Mouse (Mus musculus) left cerebral cortex, postnatal 14 days (tissue): ENCODE results near the gene Trpc7. TPM values are rescaled to one million over a fixed set of nuclear protein-coding genes. Genes with fewer than 3 reads are reported as not detected.

Experiments used
- DNase-seq, 2 experiments: peaks; one replicate each; pipeline ENCODE4 v3.0.0; 2021 to 2022; ENCODE audit warnings: low spot score in 2 of 2, mixed read lengths in 1 of 2
- intact Hi-C: fragments of 180-260 bp; cut with DNase I; formaldehyde crosslinking; loops from one replicate; pipeline ENCODE4 v1.15.1; 2025
- total RNA-seq, 2 experiments: library from RNA; stranded (reverse); gene quantifications; 2 replicates each; pipeline ENCODE4 v1.2.3; 2021

The Trpc7 gene
- total RNA-seq, 2 experiments from 2014 or later: 2.1 to 2.8 TPM

GRCm38 (mm10) chr13:56797459-56797858 is 98.3 kb downstream of the Trpc7 start:
- DNase-seq: no peak
- intact Hi-C loops: no loop called here

GRCm38 (mm10) chr13:56795501-56795900 is 100.3 kb downstream of the Trpc7 start:
- DNase-seq: no peak

GRCm38 (mm10) chr13:56794441-56794840 is 101.4 kb downstream of the Trpc7 start:
- DNase-seq: no peak
- intact Hi-C loops: no loop called here

More at GRCm38 (mm10) chr13:56795501-56795900, 100.3 kb downstream of the Trpc7 start:
- intact Hi-C loops: no loop called here

- DNase-seq: no peak
- intact Hi-C loops: no loop called here
Measured at GRCm38 (mm10) chr13:56792844-56793243, 102.9 kb downstream of the Trpc7 start.

DNA sequence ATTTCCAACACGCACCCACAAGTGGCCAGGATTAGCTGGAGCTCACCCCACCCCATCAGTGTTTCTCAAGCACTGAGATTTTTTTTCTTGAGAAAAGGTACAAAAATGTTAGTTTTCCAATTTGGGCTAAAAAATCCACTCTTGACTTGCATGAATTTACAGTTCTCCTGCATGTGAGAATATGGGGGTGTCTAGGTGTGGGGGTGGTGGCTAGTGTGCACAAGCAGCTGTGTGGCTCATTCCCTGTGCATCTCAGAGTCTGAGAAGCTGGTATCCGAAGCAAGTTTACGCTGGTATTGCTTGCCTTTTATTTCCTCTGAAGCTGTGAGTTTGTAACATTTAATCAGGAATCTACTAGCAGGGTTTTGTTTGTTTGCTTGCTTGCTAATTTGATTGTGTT is 105.1 kb downstream of the Trpc7 start:
- intact Hi-C loops: no loop called here

DNA sequence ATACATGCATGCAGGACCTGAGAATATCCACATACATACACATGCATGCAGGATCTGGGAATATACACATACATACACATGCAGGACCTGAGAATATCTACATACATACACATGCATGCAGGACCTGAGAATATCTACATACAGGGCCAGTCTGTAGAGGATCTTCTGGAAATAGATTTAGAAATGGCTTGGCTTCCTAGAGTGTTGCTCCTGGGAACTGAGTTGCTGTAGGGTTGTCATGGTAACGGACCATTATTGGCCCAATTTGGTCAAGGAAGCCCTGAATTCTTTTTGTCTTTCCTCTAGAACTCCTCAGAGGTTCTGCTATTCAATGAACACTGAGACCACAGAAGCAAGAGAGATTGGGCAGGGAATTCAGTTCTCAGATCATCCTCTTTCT is 113.2 kb downstream of the Trpc7 start:
- DNase-seq: peak; percentile 61 to 86
- intact Hi-C loops: no loop called here

More for the DNA sequence above, 105.1 kb downstream of the Trpc7 start:
- DNase-seq: peak; percentile 45 to 57

- intact Hi-C loops: no loop called here
Measured at GRCm38 (mm10) chr13:56781697-56782096, 114.1 kb downstream of the Trpc7 start.

DNA sequence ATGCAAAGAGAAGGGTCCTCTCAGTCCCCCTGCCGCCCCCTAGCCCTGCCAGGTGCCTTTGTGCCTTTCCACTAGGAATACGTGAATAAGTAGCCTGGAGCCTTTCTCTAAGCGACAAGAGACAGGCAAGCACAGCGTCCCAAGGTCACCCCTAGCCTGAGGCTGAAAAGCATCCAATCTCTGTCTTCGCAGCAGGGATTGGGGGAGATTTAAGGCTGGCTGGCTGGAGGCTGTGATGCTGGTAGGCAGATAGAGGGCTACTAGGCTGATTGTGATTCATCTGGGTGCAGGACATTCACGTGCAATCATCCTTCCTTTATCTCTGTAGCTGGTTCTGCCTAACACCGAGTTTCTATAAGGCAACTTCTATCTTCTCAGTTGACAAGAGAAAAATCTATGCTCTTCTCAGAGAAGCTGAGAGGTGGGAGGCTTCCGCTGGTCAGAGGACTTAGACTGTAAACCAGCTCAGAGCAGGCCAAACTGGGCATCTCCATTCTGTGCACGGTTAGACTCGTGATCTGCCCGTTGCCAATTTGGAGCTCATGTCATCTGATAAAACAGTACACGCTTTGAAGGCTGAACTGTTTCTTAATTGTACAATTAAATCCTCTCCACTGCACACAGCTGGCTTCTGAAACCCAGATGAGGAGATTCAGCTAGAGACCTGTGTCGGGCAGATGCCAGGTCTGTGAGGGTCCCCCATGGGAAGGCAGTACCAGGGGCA is 114.9 kb downstream of the Trpc7 start:
- peak in 1 of 2 experiments; percentile 40 for DNase-seq
- intact Hi-C loops: no loop called here

More at GRCm38 (mm10) chr13:56781697-56782096, 114.1 kb downstream of the Trpc7 start:
- DNase-seq: peak; percentile 42 to 68

DNA sequence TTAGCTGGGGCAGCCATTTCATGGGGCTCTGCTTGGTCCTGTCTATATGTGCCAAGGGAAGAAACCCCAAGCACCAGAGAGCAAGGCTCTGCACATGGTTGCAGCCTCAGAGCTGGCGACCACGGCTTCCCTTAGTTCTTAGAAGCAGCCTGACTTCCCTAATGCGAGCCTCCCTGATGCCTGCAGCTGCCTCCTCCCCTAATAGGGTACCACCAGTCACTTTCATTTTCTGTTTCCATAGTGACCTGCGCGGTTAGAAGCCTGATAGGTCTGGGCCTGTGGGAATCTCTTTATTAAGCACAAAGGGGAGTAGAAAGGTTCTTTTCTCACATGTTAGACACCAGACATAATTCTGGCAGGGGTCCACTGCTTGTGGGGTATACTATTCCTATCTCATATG is 121.5 kb downstream of the Trpc7 start:
- intact Hi-C loops: no loop called here
- DNase-seq: no peak

GRCm38 (mm10) chr13:56773262-56773870 is 122.4 kb downstream of the Trpc7 start:
- DNase-seq: no peak
- intact Hi-C loops: no loop called here

DNA sequence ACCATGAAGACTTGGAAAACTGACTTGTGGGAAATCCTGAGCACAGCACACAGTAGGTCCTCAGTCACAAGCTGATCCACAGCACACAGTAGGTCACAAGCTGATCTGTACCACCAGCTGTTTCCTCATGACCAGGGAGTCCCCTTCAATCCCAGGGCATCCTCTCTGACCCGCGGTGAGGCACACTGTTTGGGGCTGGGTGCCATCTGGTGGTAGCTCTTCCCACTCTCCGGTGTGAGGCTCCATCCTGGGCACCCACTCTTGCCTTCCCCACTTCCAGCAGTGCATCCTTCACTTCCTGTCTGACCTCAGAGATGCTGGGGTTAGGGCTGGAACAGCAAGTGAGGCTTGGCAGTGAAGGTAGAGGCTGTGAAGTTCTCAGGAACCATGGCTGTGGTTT is 123.2 kb downstream of the Trpc7 start:
- intact Hi-C loops: no loop called here
- no peak for DNase-seq

DNA sequence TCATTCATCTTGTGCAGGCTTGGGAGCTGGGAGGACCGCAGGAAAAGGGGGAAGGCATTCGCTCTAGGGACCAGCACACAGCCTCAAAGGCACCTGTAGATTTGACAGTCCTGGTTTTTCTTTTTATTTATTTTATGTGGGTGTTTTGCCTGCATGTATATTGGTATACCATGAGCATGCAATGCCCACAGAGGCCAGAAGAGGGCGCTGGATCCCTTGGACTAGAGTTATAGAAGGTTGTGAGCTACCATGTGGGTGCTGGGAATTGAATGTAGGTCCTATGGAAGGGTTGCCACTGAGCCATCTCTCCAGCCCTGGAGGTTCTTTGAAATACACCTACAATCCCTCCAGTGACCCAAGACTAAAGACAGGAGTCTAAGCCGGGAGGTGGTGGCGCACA is 125.0 kb downstream of the Trpc7 start:
- DNase-seq: no peak
- intact Hi-C loops: no loop called here

GRCm38 (mm10) chr13:56770136-56770578 is 125.6 kb downstream of the Trpc7 start:
- DNase-seq: no peak
- intact Hi-C loops: no loop called here

- intact Hi-C loops: no loop called here
- no peak for DNase-seq
Measured at GRCm38 (mm10) chr13:56769431-56769830, 126.4 kb downstream of the Trpc7 start.

DNA sequence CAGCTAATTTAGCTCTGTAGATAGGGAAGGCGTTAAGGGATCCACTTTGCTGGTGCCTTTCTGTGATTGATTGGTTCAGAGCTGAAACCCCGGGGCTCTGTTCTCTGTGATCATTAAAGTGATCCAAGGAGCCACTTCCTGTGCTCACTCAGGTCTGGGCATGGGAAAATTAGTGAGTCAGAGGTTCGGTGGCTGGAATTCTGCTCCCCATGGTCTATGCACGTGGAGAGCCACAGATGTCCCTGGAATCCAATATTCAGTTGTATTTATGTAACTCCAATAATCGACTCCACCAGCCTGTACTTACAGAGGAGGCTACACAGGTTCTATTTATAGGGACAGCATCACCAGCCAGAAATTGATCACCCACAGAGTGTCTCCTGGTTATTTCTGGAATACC is 129.6 kb downstream of the Trpc7 start:
- intact Hi-C loops: no loop called here
- DNase-seq: no peak

DNA sequence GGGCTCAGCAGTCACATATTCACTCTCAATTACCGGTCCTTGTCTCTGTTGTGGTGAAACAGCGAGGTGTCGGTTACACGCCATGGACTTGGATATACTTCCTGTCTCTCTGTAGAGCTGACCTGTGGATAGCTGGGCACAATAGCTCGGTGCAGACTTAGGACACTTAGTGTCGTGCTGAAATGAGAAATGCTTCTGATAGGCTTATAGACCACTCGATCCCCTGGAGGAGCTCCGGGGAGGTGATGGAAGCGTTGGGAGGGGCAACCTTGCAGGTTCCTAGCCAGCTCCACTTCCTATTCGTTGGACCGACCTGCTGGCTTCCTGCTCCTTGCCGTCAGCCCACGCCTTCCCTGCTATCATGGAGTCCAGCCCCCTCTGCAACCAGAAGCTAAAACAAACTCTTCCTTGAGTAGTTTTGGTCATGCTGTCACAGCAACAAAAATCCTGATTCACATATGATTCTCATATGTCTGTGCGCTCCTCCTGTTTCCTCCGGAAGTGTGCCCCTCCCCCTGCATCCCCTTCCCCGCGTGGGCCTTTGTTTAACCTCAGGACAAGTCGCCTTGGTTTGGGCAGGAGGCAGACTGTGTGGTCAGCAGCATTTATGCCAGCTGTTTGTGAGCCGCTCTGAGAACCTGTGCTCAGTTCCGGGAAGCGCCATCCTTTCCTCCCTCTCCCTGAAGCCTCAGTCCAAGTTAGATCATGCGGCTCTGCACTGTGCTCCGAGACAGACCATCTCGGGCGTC is 130.3 kb downstream of the Trpc7 start:
- intact Hi-C loops: no loop called here
- DNase-seq: no peak

GRCm38 (mm10) chr13:56762446-56763229 is 133.2 kb downstream of the Trpc7 start:
- intact Hi-C loops: no loop called here
- DNase-seq: no peak

GRCm38 (mm10) chr13:56758492-56758891 is 137.3 kb downstream of the Trpc7 start:
- intact Hi-C loops: loop anchor here (10.0 kb wide), 1 partner anchor 284 kb away; no protein-coding TSS in a partner anchor
- DNase-seq: peak; percentile 66 to 78

DNA sequence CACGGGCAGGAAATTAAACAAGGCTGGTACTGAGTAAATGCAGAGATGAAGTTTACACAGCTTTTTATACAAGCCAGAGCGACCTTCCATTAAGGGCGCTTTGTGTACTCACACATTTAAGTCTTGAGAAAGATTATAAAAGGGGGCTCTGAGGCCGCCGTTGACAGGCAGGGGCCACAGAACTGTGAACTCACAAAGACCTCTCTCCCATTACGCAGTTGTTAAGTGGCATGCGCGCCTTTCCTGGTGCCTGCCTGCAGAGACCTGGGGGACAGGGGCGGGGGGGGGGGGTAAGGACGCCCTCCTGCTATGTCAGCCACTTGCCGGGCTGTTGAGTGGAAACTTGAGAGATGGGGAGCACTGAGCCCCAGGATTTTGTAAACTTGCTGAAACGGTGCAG is 138.6 kb downstream of the Trpc7 start:
- intact Hi-C loops: loop anchor here (10.0 kb wide), 1 partner anchor 282 kb away; no protein-coding TSS in a partner anchor
- DNase-seq: no peak
